Mouse (Mus musculus): ENCODE data around the gene Cit. TPM values are rescaled to one million over a fixed set of nuclear protein-coding genes. Genes with fewer than 3 reads are reported as not detected.

Cit gene
- polyA plus RNA-seq, 1 experiment from 2014 or later: 18.7 TPM

DNA sequence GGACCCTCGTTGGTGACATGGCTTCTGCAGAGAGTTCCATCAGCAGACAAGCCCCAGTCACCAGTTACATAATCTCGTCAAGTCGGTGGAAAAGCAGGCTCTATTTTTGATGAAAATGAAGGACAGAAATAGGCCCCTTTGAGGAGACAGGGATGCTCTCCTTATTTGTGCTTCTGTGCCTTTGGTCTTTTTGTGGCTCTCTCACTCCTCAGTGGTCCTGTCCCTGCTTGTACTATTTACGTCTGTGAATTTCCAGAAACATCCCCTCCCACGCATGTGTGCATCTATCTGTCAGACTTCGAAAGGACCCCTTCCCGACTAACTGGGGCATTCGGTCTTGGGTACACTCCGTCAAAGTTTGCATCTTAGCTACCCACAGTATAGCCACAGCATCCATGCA is 116.7 kb downstream of the Cit start:
- Histone ChIP-seq H3K36me3 (peaks cover 58% of the 10 kb centered on the region), H3K27me3 (replicated peaks) (no peaks in the 10 kb centered on the region), H3K4me3 (no peak overlapping the region), H3K27ac (replicated peaks) (no peak overlapping the region), H3K9me3 (no peaks in the 10 kb centered on the region), H3K9ac (no peak overlapping the region), H3K4me1 (no peaks in the 10 kb centered on the region), H3K4me2 (no peak overlapping the region)
- WGBS: 87% methylated on average over 9 of the region's 9 CpGs
- no peak for ATAC-seq (ENCODE audit: extremely low read depth, insufficient number of reproducible peaks, low FRiP score, low TSS enrichment)

GRCm38 (mm10) chr5:115971236-115971635 is 126.2 kb downstream of the Cit start:
- no peaks in the 10 kb centered on the region for H3K4me1 ChIP-seq
- H3K4me3 ChIP-seq: no peak overlapping the region
- no peak overlapping the region for H3K4me2 ChIP-seq
- no peak for ATAC-seq (ENCODE audit: extremely low read depth, insufficient number of reproducible peaks, low FRiP score, low TSS enrichment)
- no peaks in the 10 kb centered on the region for H3K27me3 ChIP-seq (replicated peaks)
- peaks cover 80% of the 10 kb centered on the region for H3K36me3 ChIP-seq
- H3K27ac ChIP-seq (replicated peaks): no peak overlapping the region
- H3K9ac ChIP-seq: no peak overlapping the region
- H3K9me3 ChIP-seq: no peaks in the 10 kb centered on the region
- WGBS: 88% methylated on average over 15 of the region's 15 CpGs

DNA sequence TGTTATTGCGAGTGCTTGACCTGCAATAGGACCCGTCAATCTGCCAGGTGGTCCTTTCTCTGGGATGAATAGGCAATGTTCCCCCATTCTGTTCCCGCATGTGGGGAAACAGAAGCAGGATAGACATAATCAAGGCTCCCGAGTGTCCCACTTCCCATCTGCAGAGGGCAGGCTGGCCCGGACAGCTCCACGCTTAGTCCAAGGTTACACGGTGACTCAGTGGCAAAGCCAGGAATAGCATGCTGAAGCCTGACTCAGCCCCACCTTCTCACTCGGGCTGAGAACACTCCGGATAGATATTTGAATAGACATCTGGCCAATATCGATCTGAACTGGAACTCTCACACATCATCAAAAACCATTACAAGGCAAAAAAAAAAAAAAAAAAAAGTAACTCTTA is 130.6 kb downstream of the Cit start:
- Histone ChIP-seq H3K4me2 (no peak overlapping the region), H3K4me1 (0 out of 2 replicates have a peak, but pooled peaks cover 4% of the 10 kb centered on the region), H3K9me3 (no peaks in the 10 kb centered on the region), H3K9ac (no peak overlapping the region), H3K4me3 (no peak overlapping the region), H3K27me3 (replicated peaks) (no peaks in the 10 kb centered on the region), H3K36me3 (peaks cover 80% of the 10 kb centered on the region), H3K27ac (replicated peaks) (no peak overlapping the region)
- 79% methylated on average over 10 of the region's 10 CpGs for WGBS
- ATAC-seq (ENCODE audit: extremely low read depth, insufficient number of reproducible peaks, low FRiP score, low TSS enrichment): no peak

DNA sequence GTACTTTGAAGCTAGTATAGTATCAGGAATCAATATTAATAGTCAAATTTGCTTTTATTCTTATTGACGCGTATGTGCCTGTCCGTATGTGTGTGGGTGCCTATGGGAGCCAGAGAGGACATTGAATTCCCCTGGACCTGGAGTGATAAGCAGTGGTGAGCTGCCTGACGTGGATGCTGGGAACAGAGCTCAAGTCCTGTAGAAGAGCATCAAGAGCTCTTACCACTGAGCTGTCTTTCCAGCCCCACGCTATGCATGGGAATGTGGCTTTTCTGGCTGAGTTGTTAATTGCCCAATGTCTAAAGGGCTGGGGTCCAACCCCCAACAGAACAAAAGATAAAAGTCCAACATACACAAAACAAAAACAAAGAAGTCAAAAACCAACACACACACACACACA is 131.4 kb downstream of the Cit start:
- H3K9me3 ChIP-seq: no peaks in the 10 kb centered on the region
- H3K27me3 ChIP-seq (replicated peaks): no peaks in the 10 kb centered on the region
- H3K4me1 ChIP-seq: 0 out of 2 replicates have a peak, but pooled peaks cover 4% of the 10 kb centered on the region
- no peak for ATAC-seq (ENCODE audit: extremely low read depth, insufficient number of reproducible peaks, low FRiP score, low TSS enrichment)
- no peak overlapping the region for H3K27ac ChIP-seq (replicated peaks)
- no peak overlapping the region for H3K4me2 ChIP-seq
- no peak overlapping the region for H3K9ac ChIP-seq
- WGBS: 92% methylated on average over 5 of the region's 5 CpGs
- no peak overlapping the region for H3K4me3 ChIP-seq
- H3K36me3 ChIP-seq: peaks cover 77% of the 10 kb centered on the region

DNA sequence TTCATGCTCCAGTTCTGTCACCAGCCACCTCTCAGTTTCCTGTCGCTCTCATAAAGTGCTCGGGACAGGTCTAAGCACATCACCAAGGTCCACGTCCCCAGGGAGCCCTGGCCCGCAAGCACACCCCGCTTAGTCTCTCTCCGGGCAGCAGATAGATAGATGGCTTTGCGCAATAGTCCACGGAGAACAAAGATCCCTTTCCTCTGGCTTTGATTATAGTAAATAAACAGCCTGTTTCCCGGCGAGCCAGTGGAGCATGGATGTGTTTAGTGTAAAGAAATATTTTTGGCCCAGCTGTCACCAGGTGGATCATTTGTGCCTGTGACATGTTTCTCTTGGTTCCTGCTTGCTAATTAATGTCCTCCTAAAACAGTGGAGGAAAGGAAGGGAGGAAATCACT is 132.2 kb downstream of the Cit start:
- H3K27ac ChIP-seq (replicated peaks): peak overlapping the region; percentile 44
- WGBS: 71% methylated on average over 10 of the region's 10 CpGs
- no peak overlapping the region for H3K9ac ChIP-seq
- no peak for ATAC-seq (ENCODE audit: extremely low read depth, insufficient number of reproducible peaks, low FRiP score, low TSS enrichment)
- no peak overlapping the region for H3K4me3 ChIP-seq
- peaks cover 77% of the 10 kb centered on the region for H3K36me3 ChIP-seq
- H3K4me1 ChIP-seq: 0 out of 2 replicates have a peak, but pooled peaks cover 4% of the 10 kb centered on the region
- H3K27me3 ChIP-seq (replicated peaks): no peaks in the 10 kb centered on the region
- no peaks in the 10 kb centered on the region for H3K9me3 ChIP-seq
- peak overlapping the region; percentile 10; the same call in 1 of the 2 replicates for H3K4me2 ChIP-seq

- no peaks in the 10 kb centered on the region for H3K9me3 ChIP-seq
- no peaks in the 10 kb centered on the region for H3K27me3 ChIP-seq (replicated peaks)
- H3K4me2 ChIP-seq: peak overlapping the region; percentile 10; the same call in 1 of the 2 replicates
- H3K4me3 ChIP-seq: no peak overlapping the region
- no peak overlapping the region for H3K9ac ChIP-seq
- WGBS: 75% methylated on average over 10 of the region's 10 CpGs
- peaks cover 81% of the 10 kb centered on the region for H3K36me3 ChIP-seq
- H3K4me1 ChIP-seq: peaks cover 6% of the 10 kb centered on the region
- peak overlapping the region; percentile 44 for H3K27ac ChIP-seq (replicated peaks)
- no peak for ATAC-seq (ENCODE audit: extremely low read depth, insufficient number of reproducible peaks, low FRiP score, low TSS enrichment)
These were observed 132.7 kb downstream of the Cit start for GRCm38 (mm10) chr5:115977757-115978156.

DNA sequence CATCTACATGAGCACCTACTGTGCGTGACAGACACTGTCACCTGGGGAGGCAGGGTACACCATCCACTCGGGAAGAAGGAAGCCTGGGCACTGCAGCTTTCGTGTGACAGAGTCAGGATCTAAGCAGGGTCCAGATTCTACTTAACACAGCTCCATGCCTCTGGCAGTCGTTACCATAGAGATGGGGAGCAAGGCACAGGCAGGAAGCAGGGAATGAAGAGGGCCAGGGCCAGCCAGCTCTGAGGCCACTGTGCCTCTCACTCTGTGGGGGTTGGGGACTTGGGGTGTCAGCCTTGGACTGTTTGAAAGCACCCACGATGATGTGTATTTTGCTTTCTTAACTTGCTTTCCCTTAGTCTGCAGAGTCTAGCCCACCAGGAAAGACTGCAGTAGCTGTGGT is 133.2 kb downstream of the Cit start:
- Histone ChIP-seq H3K9ac (no peak overlapping the region), H3K9me3 (no peaks in the 10 kb centered on the region), H3K4me1 (peaks cover 11% of the 10 kb centered on the region), H3K4me3 (no peak overlapping the region), H3K27ac (replicated peaks) (peak overlapping the region; percentile 44; the same call in 1 of the 2 replicates), H3K4me2 (no peak overlapping the region), H3K27me3 (replicated peaks) (no peaks in the 10 kb centered on the region), H3K36me3 (peaks cover 82% of the 10 kb centered on the region)
- no peak for ATAC-seq (ENCODE audit: extremely low read depth, insufficient number of reproducible peaks, low FRiP score, low TSS enrichment)
- WGBS: 65% methylated on average over 5 of the region's 5 CpGs

GRCm38 (mm10) chr5:115979134-115979696 is 134.1 kb downstream of the Cit start:
- no peak overlapping the region for H3K4me2 ChIP-seq
- no peak overlapping the region for H3K9ac ChIP-seq
- no peak for ATAC-seq (ENCODE audit: extremely low read depth, insufficient number of reproducible peaks, low FRiP score, low TSS enrichment)
- H3K27me3 ChIP-seq (replicated peaks): no peaks in the 10 kb centered on the region
- no peak overlapping the region for H3K27ac ChIP-seq (replicated peaks)
- peaks cover 11% of the 10 kb centered on the region for H3K4me1 ChIP-seq
- H3K9me3 ChIP-seq: no peaks in the 10 kb centered on the region
- H3K4me3 ChIP-seq: no peak overlapping the region
- 59% methylated on average over 16 of the region's 16 CpGs for whole genome bisulfite sequencing
- peaks cover 80% of the 10 kb centered on the region for H3K36me3 ChIP-seq

DNA sequence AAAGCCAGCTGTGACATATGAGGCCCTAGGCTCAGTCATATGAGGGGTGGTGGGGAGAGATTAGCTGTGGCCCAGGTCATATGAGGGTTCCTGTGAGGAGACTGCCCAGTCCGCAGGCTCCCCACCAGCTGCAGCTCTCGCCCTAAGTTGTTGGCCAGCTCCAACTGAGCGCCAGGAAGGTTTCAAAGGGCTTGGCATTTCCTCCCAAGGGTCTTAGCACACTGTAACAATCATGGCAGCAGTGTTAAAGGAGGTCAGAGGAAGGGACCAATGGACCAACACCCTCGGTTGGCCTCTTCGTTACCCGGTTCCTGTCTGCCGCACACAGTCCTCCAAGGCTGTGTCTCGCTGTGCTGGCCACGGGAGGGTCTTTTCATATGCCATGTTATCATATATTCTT is 135.5 kb downstream of the Cit start:
- no peak overlapping the region; the same call in 1 of the 2 replicates for H3K27ac ChIP-seq (replicated peaks)
- H3K36me3 ChIP-seq: peaks cover 79% of the 10 kb centered on the region
- 86% methylated on average over 9 of the region's 9 CpGs for WGBS

GRCm38 (mm10) chr5:115982671-115983373 is 137.7 kb downstream of the Cit start:
- H3K36me3 ChIP-seq: peaks cover 86% of the 10 kb centered on the region
- no peaks in the 10 kb centered on the region for H3K27me3 ChIP-seq (replicated peaks)
- 68% methylated on average over 7 of the region's 7 CpGs for WGBS

More for the DNA sequence above, 135.5 kb downstream of the Cit start:
- H3K4me3 ChIP-seq: no peak overlapping the region
- no peaks in the 10 kb centered on the region for H3K9me3 ChIP-seq
- no peak overlapping the region for H3K9ac ChIP-seq
- H3K4me1 ChIP-seq: peaks cover 11% of the 10 kb centered on the region
- no peak for ATAC-seq (ENCODE audit: extremely low read depth, insufficient number of reproducible peaks, low FRiP score, low TSS enrichment)
- H3K27me3 ChIP-seq (replicated peaks): no peaks in the 10 kb centered on the region
- H3K4me2 ChIP-seq: no peak overlapping the region

GRCm38 (mm10) chr5:115984392-115984791 is 139.3 kb downstream of the Cit start:
- Histone ChIP-seq H3K9ac (no peak overlapping the region), H3K4me3 (no peak overlapping the region), H3K27me3 (replicated peaks) (no peaks in the 10 kb centered on the region), H3K36me3 (peaks cover 92% of the 10 kb centered on the region), H3K9me3 (no peaks in the 10 kb centered on the region), H3K27ac (replicated peaks) (no peak overlapping the region), H3K4me2 (no peak overlapping the region), H3K4me1 (peaks cover 7% of the 10 kb centered on the region)
- 91% methylated on average over 6 of the region's 6 CpGs for WGBS
- ATAC-seq (ENCODE audit: extremely low read depth, insufficient number of reproducible peaks, low FRiP score, low TSS enrichment): no peak

More at GRCm38 (mm10) chr5:115982671-115983373, 137.7 kb downstream of the Cit start:
- no peak for ATAC-seq (ENCODE audit: extremely low read depth, insufficient number of reproducible peaks, low FRiP score, low TSS enrichment)
- Histone ChIP-seq H3K4me1 (peaks cover 7% of the 10 kb centered on the region), H3K4me3 (no peak overlapping the region), H3K9me3 (no peaks in the 10 kb centered on the region), H3K9ac (no peak overlapping the region), H3K4me2 (no peak overlapping the region), H3K27ac (replicated peaks) (no peak overlapping the region)

DNA sequence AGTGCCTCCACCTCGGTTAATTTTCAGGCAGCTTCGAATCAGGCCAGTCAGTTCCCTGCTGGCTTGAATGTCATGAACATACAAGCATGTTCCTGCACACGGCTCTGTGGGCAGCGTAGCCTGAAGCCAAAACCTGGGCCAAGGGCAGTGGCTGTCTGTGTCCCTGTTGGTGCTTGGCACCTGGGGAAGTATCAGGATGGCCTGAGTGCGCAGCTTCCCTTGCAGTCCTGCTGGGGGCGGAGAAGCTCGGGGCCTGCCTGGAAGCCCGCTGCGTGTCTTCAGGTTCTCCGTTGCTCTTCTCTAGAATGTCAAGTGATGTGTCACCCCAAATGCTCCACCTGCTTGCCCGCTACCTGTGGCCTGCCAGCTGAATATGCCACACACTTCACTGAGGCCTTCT is 140.0 kb downstream of the Cit start:
- no peak overlapping the region for H3K9ac ChIP-seq

More for the DNA sequence above, 140.0 kb downstream of the Cit start:
- no peaks in the 10 kb centered on the region for H3K27me3 ChIP-seq (replicated peaks)
- H3K4me2 ChIP-seq: no peak overlapping the region
- peaks cover under 1% of the 10 kb centered on the region; the same call in 1 of the 2 replicates for H3K9me3 ChIP-seq
- WGBS: 90% methylated on average over 11 of the region's 11 CpGs
- peaks cover 92% of the 10 kb centered on the region for H3K36me3 ChIP-seq
- no peak for ATAC-seq (ENCODE audit: extremely low read depth, insufficient number of reproducible peaks, low FRiP score, low TSS enrichment)
- H3K4me3 ChIP-seq: no peak overlapping the region
- H3K4me1 ChIP-seq: peaks cover 7% of the 10 kb centered on the region
- no peak overlapping the region for H3K27ac ChIP-seq (replicated peaks)

Data from heart, embryonic 13.5 days (tissue).